Mouse (Mus musculus): Measurements from ENCODE around the gene Tm6sf2.

The Tm6sf2 gene

DNA sequence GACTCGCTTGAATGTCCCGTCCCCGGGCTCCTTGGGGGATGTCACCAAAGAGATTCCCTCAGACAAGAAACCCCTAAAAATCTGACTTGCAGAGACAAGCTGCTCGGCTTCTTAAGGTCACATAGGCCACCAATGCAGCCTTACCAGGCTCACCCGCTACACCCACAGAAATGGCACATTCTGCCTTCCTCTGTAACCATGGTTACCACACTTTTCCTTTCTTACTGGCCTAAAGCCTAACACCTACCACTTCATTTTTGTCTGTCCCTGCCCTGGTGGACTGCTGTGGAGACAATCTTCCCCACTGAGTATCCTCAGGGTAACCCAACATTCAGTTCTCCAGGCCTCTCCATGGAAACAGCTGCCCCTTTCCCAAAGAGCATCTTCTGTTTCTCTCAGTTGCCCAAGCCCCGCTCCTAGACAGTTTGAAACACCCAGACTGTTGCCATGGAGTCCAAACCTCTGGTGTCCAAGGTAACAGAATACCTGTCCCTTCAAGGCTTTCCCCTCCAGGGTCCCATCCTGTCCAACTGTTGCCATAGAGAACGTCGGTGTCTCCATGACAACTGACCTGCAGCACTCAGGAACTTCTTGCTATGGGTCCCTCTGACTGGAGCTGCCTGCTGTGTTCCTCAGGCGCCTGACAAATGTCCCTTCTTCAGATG, 16.7 kb downstream of the Tm6sf2 start:
- DNase-seq (ENCODE audit: low spot score in 2 of 2), result no peak

- DNase-seq (ENCODE audit: low spot score in 2 of 2), result no peak
These were observed 20.1 kb downstream of the Tm6sf2 start for GRCm38 (mm10) chr8:70092786-70093185.

DNA sequence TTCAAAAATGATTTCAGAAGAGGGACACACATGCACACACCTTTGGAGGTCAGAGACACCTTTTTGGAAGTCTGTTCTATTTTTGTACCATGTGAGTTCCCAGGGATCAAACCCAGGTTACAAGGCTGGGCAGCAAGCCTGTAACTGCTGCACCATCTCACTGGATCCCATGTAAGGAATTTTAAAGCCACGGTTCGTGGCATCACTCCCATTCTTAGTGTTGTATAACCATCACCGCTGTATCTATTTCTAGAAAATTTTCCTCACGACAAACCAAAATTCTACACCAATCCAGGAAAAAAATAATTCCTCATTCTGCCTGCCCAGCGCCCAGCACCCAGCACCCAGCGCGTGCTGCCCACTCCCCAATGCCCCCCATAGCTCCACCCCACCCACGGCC, 26.6 kb downstream of the Tm6sf2 start:
- DNase-seq (ENCODE audit: low spot score in 2 of 2), result peak in 1 of 2 experiments; percentile 77

- DNase-seq (ENCODE audit: low spot score in 2 of 2), result peak in 1 of 2 experiments; percentile 66
These were observed 27.5 kb downstream of the Tm6sf2 start for GRCm38 (mm10) chr8:70100241-70100640.

DNA sequence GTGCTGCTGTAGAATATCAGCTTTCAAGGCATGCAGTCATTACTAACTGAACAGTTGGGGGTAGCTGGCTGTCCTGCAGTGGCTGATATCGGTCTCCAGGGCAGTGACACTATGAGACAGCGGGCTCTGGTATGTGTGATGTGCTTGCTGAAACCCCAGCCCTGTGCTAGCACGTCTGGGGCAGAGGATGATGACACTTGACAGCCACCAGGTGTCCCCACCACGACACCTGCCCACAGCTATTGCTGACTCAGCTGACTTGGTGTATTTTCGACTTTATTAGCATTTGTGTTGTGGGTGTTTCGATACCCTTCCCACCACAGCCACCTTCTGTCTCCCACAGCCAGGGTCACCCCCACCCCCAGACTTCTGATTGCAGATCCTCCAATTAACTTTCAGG, 31.8 kb downstream of the Tm6sf2 start:
- DNase-seq (ENCODE audit: low spot score in 2 of 2), result no peak

DNA sequence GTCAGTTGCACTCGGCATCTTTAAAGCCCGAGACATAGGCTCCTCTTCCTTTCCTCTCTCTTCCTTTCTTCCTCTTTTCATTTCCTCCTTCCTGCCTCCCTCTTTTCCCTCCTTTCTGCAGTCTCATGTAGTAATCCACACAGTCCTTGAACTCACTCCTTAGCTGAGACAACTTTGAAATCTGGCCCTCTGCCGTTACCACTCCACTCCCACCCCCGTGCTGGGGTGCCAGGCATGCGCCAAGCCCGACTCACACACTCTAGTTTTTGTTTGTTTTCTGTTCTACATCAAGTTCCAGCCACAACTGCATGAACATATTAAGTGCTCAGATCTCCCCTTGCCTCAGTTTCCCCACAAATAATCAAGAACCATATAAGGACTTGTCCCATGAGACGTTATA, 32.2 kb downstream of the Tm6sf2 start:
- no peak for DNase-seq (ENCODE audit: low spot score in 2 of 2)

- DNase-seq (ENCODE audit: low spot score in 2 of 2), result no peak
These were observed 37.7 kb downstream of the Tm6sf2 start for GRCm38 (mm10) chr8:70110451-70110850.

DNA sequence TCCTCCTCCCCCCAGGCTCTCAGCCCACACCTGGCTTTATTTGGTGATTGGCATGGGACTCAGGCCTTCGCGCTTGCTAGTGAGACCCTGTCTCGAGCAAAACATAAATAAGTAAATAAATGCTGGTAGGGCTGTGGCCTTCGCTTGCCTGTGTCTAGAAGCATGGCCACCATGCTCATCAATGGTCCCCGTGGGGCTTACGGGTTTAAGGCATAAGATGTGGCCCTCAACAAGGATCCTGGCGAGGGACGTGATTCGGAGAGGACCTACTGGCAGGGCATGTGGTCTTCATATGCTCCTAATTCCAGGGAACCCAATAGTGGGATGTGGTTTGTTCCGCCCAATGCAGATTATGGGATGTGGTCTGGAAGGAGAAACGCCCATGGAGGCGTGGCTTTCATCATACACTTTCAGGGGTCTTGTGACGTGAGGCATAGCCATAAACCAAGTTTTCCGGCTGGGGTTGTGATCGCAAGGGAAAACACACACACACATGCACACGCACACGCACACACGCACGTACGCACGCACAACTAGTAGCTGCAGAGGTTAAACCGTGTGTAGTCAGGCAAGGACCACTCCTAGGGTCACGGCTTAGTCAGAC, 38.6 kb downstream of the Tm6sf2 start:
- no peak for DNase-seq (ENCODE audit: low spot score in 2 of 2)

DNA sequence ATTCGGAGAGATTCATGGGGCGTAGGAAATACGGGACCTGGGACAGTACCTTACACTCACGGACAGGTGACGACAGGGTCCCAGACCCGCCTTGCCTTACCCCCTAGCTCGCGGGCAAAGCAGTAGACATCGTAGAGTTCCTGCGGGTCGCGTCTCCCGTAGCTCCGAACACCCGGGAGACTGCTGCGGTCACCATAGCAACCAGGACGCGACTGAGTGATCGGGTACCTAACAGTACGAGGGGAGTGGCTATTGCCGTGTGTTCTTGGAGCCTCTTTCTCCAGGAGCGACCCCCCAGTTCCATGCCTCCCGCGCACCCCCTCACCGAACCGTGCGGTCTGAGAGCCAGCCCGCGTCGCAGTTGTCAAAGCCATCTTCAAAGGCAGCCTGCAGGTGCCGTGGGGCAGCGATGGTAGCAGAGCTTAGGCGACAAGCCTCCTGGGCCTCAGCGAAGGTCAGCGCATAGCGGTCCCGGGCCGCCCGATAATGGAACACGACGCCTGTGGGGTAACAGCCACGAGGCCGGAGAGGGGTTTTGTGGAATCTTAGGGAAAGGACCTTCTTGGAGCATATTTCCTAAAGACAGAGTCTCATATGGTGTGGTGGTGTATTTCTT, 39.8 kb downstream of the Tm6sf2 start:
- DNase-seq (ENCODE audit: low spot score in 2 of 2), result no peak

GRCm38 (mm10) chr8:70114488-70114887, 41.8 kb downstream of the Tm6sf2 start:
- DNase-seq (ENCODE audit: low spot score in 2 of 2), result no peak

- no peak for DNase-seq (ENCODE audit: low spot score in 2 of 2)
These were observed 42.2 kb downstream of the Tm6sf2 start for GRCm38 (mm10) chr8:70114892-70115291.

DNA sequence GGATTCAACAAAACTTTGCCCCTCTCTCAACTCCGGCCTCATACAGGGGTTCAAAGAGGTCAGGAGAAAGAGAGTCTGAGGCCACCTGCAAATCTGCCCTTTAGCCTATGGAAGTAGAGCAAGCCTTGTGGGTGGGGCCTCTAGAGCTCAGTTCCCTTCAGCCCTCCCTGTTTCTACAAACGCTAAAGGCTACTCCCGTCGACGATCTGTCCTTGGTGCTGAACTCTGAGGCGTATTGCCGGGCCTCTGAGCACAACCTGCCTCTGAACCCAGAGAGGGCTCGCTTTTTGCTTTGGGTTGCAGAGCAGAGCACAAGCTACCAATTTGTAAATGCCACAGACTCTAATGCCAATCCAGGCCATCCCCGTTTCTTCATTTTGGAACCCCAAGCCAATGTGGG, 44.9 kb downstream of the Tm6sf2 start:
- DNase-seq (ENCODE audit: low spot score in 2 of 2), result no peak

DNA sequence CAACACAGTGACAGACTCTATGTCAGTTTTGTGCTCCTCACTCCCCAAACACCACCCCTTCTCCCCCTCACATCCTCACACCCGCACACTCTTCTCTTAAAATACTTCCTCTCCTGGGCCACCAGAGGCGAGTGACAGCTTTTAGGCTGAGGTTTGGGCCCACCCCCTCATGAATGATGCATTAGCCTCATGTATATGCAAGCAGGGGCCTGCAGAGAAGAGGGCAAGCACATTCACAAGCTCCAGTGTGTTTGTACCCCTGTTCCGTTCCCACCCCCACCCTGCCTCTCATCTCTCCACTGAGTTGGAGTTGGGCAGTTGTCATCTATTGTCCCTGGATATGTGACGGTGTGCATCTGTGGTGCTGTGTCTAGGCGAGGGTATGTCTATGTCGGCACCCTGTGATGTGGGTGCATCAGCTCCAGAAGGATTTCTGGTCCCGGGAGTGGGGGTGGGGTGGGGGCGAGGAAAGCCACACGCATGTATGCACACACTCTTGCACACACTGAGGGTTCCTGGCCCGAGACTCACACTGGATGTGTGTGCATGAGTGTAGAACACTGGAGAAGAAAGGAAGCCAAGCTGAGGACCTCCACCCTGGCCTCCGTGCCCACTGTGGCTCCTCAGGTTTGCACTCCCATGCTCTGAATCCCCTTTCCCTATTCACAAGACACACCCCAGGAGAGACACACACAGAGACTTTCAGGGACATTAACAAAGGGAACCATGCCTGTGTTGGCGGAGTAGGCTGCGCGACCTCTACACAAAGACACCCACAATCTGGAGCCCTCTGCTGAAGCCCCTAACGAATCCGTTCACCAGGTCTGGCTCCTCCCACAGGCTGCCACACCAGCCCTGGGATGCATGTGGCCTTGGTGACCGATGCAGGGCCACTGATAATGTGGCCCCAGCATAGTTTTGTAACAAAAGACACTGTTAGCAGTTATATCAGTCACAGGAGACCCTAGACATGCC, 46.3 kb downstream of the Tm6sf2 start:
- peak; percentile 77 to 80 for DNase-seq (ENCODE audit: low spot score in 2 of 2)

- DNase-seq (ENCODE audit: low spot score in 2 of 2), result peak in 1 of 2 experiments; percentile 91
These were observed 47.9 kb downstream of the Tm6sf2 start, which contains the start of gene Ncan for GRCm38 (mm10) chr8:70120667-70121066. Gene Ncan, minus strand, starts transcription at chr8:70120873.

- DNase-seq (ENCODE audit: low spot score in 2 of 2), result no peak
These were observed 50.1 kb downstream of the Tm6sf2 start for GRCm38 (mm10) chr8:70122863-70123262.

DNA sequence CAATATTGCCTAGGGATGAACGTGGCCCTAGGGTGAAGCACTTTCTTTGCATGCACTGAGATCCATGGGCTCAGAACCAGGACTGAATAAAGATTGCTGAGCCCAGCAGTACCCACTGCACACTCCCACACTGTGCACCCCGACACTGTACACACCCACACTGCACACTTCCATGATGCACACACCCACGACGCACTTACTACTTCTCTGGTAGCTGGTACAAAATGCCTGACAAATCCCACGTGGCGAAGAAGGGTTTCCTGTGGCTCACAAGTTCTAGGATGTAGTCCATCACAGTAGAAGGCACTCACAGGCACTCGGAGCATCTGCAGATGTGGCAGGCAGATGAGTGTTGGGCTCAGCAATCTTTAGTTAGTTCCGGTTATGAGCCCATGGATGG, 52.3 kb downstream of the Tm6sf2 start:
- DNase-seq (ENCODE audit: low spot score in 2 of 2), result no peak

DNA sequence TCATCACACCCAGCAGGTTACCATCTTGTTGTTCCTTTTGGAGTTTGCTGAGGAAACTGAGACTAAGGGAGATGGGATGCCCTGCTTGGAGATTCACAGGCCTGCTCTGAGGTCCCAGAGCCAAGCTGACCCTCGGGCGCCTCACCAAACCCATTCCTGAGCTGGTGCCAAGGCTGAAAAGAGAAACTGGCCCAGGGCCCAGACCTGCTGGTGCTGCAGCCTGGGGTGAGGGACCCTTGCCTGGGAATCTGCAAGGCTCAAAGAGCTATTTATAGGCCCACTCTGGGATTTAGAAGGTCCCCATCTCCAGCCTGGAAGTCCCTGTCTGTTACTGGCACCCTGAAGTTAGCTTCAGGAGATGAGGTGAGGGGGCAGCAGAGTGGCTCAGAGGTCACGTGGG, 55.7 kb downstream of the Tm6sf2 start:
- peak in 1 of 2 experiments; percentile 58 for DNase-seq (ENCODE audit: low spot score in 2 of 2)

GRCm38 (mm10) chr8:70129309-70129952, 56.7 kb downstream of the Tm6sf2 start:
- DNase-seq (ENCODE audit: low spot score in 2 of 2), result peak; percentile 75 to 82
